Mouse (Mus musculus): ENCODE results near the gene Abcb9. TPM values are rescaled to one million over a fixed set of nuclear protein-coding genes. Genes with fewer than 3 reads are reported as not detected.
A peak's percentile ranks its signal among the peaks of the same experiment; 100 is the strongest.
"Not testable (repeated sequence)": the region's sequence is repeated elsewhere in the genome, so short reads cannot be mapped to it uniquely, and the experiment has no call there.

Abcb9 gene
- total RNA-seq, 2 experiments from 2014 or later: 55.0 to 57.3 TPM

DNA sequence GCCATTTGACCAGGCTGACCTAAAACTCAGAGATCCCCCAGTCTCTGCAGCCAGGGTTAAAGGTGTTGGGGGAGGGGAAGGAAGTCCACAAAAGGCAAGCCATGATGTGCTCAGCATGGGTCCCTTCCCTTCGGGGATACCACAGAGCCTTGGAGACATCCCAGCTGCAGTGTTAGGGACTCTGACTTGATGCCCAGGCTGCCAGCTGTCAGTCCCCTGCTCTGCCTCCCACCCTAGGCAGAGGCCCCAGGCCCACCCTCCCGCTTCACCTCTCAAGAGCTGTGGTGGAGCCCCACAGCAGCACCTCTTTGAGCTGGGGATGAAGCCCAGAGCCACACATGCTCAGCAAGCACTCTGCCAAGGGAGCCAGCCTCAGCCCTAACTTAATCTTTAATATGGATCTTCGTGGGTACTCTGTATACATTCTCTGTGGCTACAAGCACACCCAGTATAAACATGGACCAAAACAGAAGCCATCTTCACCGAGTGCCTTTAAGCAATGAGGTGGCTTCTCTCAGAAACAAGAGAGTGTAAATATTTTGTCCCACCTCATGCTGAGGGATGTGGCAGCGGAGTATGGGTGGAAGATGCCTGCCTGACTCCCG is 17.6 kb downstream of the Abcb9 start:
- H3K27ac ChIP-seq: peak overlapping the region; percentile 42; the same call in 1 of the 2 replicates
- intact Hi-C loops (cut with DNase I): loop anchor here (10.0 kb wide), 1 partner anchor 333 kb away; the partner anchor contains the start of genes Kntc1 and Rsrc2
- TF ChIP-seq CTCF (IDR thresholded peaks at IDR 0.05): no peak
- H3K4me3 ChIP-seq: peak overlapping the region; percentile 19; the same call in 1 of the 2 replicates
- DNase-seq (ENCODE audit: extremely low spot score in 1 of 2, low spot score in 2 of 2): no peak

DNA sequence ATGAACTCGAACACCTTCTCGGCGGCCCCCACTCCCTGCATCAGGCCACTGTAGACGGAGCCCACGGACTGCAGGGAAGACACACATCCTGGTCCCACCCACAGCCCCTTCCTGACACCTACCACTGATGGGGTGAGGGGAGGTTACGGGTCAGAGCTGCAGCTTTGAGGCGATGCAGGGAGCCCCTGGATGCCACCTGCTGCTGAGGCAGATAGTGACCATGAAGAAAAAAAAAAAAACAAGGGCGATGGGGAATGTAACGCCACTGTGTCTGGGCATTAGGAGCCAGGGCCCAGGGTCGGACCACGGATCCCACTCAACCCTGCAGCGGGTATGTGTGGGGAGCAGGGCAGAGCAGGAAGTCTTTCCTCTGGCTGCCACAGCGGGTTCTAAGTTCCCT is 18.4 kb downstream of the Abcb9 start:
- H3K27ac ChIP-seq: no peak overlapping the region
- TF ChIP-seq CTCF (IDR thresholded peaks at IDR 0.05): no peak
- no peak for DNase-seq (ENCODE audit: extremely low spot score in 1 of 2, low spot score in 2 of 2)
- H3K4me3 ChIP-seq: no peak overlapping the region
- intact Hi-C loops (cut with DNase I): loop anchor here (10.0 kb wide), 1 partner anchor 332 kb away; the partner anchor contains the start of genes Kntc1 and Rsrc2

DNA sequence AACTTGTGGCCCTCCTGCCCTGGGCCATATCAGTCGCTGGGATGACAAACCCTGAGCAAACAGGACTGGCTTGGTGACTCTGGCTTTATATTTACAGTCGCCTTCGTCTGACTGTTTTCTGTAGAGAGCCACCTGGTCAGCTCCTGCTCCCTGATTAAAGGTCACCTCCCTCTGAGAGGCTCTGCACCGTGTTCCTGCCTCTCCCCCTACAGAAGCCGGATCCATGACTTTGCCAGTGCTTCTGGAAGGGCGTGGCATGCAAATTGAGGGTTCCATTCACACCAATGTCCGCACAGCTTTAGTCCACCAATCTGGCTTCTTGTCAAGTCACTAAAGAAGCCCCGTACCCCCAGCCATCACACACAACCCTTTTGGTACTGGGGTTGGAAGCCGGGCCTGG is 19.0 kb downstream of the Abcb9 start:
- intact Hi-C loops (cut with DNase I): loop anchor here (10.0 kb wide), 1 partner anchor 332 kb away; the partner anchor contains the start of genes Kntc1 and Rsrc2
- DNase-seq (ENCODE audit: extremely low spot score in 1 of 2, low spot score in 2 of 2): no peak
- no peak for TF ChIP-seq CTCF (IDR thresholded peaks at IDR 0.05)

DNA sequence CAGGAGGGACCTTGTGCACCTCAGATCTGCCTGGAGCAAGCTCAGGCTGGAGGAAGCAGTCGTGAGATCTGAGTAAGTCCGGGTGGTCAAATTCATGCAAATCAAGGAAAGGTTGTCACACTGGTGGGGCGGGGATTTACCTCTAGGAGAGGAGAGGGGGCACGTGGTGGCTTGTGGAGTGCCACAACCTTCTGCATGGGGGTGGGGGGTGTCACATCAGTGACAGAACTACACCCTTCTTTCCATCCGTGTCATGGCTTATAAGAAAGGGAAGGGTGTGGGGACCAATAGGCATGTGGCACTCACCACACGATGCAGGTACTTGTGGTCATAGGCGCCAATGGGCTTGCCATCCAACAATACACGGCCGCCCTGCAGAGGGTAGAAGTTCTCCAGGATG is 19.9 kb downstream of the Abcb9 start:
- intact Hi-C loops (cut with DNase I): loop anchor here (10.0 kb wide), 1 partner anchor 331 kb away; the partner anchor contains the start of genes Kntc1 and Rsrc2
- TF ChIP-seq CTCF (IDR thresholded peaks at IDR 0.05): no peak

More for the DNA sequence above, 19.0 kb downstream of the Abcb9 start:
- no peak overlapping the region for H3K27ac ChIP-seq
- no peak overlapping the region for H3K4me3 ChIP-seq

DNA sequence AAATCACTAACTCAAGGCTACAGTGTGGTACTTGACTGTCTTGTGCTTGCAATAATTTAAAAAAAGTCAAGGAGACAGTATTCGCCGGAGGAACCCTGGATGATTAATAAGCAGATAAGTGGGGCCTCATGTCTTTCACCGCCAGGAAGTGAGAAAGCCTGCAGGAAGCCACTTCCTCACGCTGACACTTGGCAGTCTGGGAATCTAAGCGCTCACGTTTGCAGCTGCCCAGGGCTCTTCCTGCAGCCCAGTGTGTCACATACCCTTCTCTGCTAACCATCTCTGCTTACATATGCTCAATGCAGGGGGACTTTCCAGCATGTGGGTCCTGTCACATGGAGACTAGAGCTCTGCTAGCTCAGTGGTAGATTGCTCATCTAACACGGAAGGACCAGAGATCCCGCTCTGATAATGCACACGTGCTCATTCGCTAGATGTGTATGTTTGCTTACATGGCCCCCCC is 20.7 kb downstream of the Abcb9 start:
- TF ChIP-seq CTCF (IDR thresholded peaks at IDR 0.05): no peak
- no peak overlapping the region for H3K4me3 ChIP-seq
- no peak for DNase-seq (ENCODE audit: extremely low spot score in 1 of 2, low spot score in 2 of 2)
- intact Hi-C loops (cut with DNase I): loop anchor here (10.0 kb wide), 1 partner anchor 330 kb away; the partner anchor contains the start of genes Kntc1 and Rsrc2
- H3K27ac ChIP-seq: no peak overlapping the region

More for the DNA sequence above, 19.9 kb downstream of the Abcb9 start:
- DNase-seq (ENCODE audit: extremely low spot score in 1 of 2, low spot score in 2 of 2): no peak
- Histone ChIP-seq H3K4me3 (no peak overlapping the region), H3K27ac (no peak overlapping the region)

DNA sequence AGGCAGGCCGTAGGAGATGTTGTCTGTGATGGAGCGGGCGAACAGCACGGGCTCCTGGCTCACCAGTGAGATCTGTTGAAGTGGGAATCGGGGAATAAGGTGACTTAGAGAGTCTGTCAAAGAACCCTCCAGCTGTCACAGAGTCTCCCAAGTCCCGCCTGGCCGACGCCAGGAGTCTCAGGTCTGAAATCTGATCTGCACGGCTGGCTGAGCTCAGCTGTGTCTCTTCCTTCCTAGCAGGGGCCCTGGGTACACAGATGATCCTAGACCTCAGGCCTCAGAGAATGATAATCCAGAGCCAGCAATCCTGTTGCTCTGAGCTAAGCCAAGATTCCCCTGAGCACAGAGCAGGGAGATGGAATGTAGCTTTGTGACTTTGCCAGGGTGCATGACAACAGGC is 21.9 kb downstream of the Abcb9 start:
- no peak for DNase-seq (ENCODE audit: extremely low spot score in 1 of 2, low spot score in 2 of 2)
- intact Hi-C loops (cut with DNase I): loop anchor here (10.0 kb wide), 1 partner anchor 329 kb away; the partner anchor contains the start of genes Kntc1 and Rsrc2
- no peak overlapping the region for H3K27ac ChIP-seq
- TF ChIP-seq CTCF (IDR thresholded peaks at IDR 0.05): no peak
- H3K4me3 ChIP-seq: no peak overlapping the region

DNA sequence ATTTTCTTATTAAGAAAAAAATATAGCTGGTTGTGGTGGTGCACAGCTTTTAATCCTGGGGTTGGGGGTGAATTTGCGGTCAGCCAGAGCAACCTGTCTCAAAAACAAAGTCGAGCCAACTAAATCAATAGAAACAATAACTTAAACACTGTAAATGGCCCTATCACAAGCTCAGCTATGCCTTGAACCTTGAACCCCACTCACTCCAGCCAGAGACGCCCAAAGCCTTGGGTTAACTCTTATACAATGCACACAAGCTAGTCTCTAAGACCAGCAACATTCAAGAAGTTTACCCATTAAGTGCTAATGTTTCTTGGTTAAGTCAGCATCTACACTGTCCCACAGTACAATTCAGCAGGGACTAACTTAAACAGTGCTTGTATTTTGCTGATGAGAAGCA is 25.9 kb downstream of the Abcb9 start:
- no peak for TF ChIP-seq CTCF (IDR thresholded peaks at IDR 0.05)
- Histone ChIP-seq H3K4me3 (no peak overlapping the region), H3K27ac (no peak overlapping the region)
- intact Hi-C loops (cut with DNase I): loop anchor here (10.0 kb wide), 1 partner anchor 325 kb away; the partner anchor contains the start of genes Kntc1 and Rsrc2
- DNase-seq (ENCODE audit: extremely low spot score in 1 of 2, low spot score in 2 of 2): no peak

DNA sequence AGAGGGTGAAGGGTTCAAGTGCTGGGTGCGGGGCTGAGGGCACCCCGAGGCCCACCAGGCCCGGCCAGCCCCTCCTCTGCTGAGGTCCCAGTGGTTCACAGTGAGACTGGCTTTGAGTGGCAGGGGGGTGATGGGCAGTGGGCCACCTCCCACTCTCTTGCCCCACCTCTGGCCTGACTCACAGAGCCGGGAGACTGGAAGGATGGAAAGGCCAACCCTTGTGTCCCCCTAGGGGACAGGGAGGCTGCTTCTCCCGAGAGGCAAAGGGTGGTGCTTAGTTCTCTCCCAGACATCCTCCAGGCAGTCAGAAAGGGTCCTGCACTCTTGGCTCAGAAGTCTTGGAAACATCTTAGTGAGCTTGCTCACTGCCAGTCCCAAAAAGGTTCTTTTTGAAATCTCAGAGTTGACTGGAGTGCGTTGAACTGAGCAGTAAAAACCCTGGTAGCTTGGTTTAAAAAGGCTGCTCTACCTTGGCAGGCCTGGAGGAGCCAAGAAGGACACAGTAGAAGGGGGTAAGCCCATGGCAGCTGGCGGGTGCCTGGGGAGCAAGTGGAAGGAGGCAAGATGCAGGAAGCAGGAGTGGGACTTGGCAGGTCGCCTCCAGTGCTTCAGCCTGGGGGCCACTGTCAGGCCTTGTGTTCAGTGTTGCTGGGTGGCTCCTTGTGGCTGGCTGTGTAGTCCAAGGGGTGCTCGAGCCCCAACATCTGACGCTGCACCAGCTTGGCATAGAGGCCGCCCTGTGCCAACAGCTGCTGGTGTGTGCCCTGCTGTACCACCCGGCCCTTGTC is 33.4 kb downstream of the Abcb9 start:
- intact Hi-C loops (cut with DNase I): no loop called here

DNA sequence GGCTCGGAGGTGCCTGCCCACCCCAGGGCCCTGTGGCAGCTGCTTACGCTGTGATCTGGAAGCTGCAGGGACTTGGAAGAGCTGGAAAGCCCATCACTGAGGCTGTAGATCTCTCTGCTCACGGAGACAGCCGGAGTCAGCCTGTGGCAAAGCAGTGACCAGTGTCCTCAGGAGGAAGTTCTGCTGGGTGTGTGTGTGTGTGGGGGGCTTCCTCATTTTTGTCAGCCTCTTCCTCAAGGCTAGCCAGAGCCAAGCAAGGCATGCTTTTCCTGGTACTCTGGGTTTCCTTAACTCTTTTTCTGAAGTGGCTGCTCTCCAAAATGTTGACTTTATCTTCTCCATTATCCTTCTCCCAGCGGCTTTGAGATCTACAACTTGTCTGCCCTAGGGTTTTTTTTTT is 35.9 kb downstream of the Abcb9 start:
- no peak for DNase-seq (ENCODE audit: extremely low spot score in 1 of 2, low spot score in 2 of 2)
- TF ChIP-seq CTCF (IDR thresholded peaks at IDR 0.05): no peak
- Histone ChIP-seq H3K27ac (peak overlapping the region; percentile 47; the same call in 1 of the 2 replicates), H3K4me3 (no peak overlapping the region)
- intact Hi-C loops (cut with DNase I): no loop called here

More for the DNA sequence above, 33.4 kb downstream of the Abcb9 start:
- no peak overlapping the region for H3K4me3 ChIP-seq
- DNase-seq (ENCODE audit: extremely low spot score in 1 of 2, low spot score in 2 of 2): no peak
- H3K27ac ChIP-seq: 0 out of 2 replicates have a peak overlapping the region, but pooled peaks have one; percentile 8
- peak; percentile 7 for TF ChIP-seq CTCF (IDR thresholded peaks at IDR 0.05)

DNA sequence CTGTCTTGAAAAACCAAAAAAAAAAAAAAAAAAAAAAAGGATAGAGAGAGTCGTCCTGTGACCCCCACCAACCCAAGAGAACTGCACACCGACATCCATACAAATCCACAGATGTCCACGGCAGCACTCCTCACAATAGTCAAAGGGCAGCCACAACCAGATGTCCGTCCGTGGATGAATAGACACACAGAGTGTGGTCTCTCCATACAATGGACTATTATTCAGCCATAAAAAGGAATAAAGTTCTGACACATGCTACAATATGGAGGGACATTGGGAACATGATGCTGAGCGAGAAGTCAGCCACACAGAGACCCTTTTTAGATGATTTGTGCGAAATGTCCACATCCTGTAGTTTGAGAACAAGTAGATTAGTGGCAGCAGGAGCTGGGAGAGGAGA is 36.8 kb downstream of the Abcb9 start:
- DNase-seq (ENCODE audit: extremely low spot score in 1 of 2, low spot score in 2 of 2): no peak
- no peak for TF ChIP-seq CTCF (IDR thresholded peaks at IDR 0.05)
- intact Hi-C loops (cut with DNase I): no loop called here
- Histone ChIP-seq H3K4me3 (no peak overlapping the region), H3K27ac (no peak overlapping the region)

DNA sequence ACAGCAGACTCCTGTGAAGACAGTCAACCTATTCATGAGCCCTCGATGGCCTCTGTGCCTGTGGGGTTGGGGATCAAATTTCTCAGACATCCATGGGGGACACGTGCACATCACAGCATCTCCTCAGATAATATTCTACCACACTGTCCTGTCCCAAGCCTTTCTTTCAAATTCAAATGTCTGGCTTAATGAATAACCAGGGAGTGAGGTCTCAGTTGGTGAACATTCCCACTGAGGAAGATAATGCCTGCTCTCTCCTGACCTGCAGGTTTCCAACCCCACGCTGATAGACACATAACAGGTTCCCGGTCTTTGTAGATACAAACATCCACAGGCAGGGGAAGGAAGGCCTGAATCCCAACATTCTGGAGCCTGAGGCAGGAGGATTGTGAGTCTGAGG is 38.6 kb downstream of the Abcb9 start:
- no peak overlapping the region for H3K4me3 ChIP-seq
- intact Hi-C loops (cut with DNase I): no loop called here

DNA sequence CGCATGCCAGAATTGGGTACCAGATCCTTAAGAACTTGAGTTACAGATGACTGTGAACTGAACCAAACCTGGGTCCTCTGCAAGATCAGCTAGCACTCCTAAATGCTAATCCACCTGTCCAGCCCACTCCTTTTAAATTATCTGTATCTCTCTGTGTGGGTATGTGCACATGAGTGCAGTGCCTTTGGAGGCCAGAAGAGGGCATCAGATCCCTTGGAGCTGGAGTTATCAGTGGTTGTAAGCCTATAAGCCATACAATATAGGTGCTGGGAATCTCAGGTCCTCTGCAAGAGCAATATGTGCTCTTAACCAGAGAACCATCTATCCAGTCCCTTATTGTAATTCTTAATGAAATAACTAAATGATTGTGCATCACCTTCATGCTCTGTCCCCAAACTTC is 39.4 kb downstream of the Abcb9 start:
- intact Hi-C loops (cut with DNase I): no loop called here
- Histone ChIP-seq H3K4me3 (no peak overlapping the region), H3K27ac (no peak overlapping the region)
- TF ChIP-seq CTCF (IDR thresholded peaks at IDR 0.05): no peak; the same call in none of the 2 replicates
- no peak for DNase-seq (ENCODE audit: extremely low spot score in 1 of 2, low spot score in 2 of 2)

More for the DNA sequence above, 38.6 kb downstream of the Abcb9 start:
- TF ChIP-seq CTCF (IDR thresholded peaks at IDR 0.05): no peak
- no peak for DNase-seq (ENCODE audit: extremely low spot score in 1 of 2, low spot score in 2 of 2)
- H3K27ac ChIP-seq: no peak overlapping the region

DNA sequence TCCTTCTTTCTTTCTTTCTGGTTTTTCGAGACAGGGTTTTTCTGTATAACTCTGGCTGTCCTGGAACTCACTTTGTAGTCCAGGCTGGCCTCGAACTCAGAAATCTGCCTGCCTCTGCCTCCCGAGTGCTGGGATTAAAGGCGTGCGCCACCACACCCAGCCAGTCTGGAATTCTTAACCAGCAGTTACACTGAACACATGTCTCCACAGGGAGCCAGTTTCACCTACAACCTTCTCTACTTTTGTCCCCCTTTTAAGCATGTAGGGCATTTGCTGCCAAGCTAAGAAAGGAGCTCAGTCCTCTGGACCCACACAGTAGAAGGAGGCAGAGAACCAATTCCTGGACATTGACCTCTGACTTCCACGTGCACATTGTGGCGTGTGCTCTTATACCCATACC is 43.0 kb downstream of the Abcb9 start:
- intact Hi-C loops (cut with DNase I); H3K4me3 ChIP-seq; H3K27ac ChIP-seq; DNase-seq (ENCODE audit: extremely low spot score in 1 of 2, low spot score in 2 of 2): not testable (repeated sequence)

Measured in left cerebral cortex, adult 2 months (tissue).